9 mouse cellular contexts compared by ENCODE assay signal in genomic region chr5:34932458-34932806, GRCm38 (mm10). TPM values are rescaled to one million over a fixed set of nuclear protein-coding genes. Genes with fewer than 3 reads are reported as not detected.
DNase-seq lines count a peak whose midpoint lies in the region; ATAC-seq and TF ChIP-seq lines count a peak whose summit lies in the region.
"Had no signal": no experiment of that assay in that cellular context is flagged by ENCODE, and none has a peak within 500 bp of the region (broad histone marks: within the 10 kb centered on the region; RNA-seq: fewer than 3 reads in every experiment).

No protein-coding gene starts in this region.

- H3K4me2 ChIP-seq in midbrain, embryonic 13.5 days (replicated peaks), result no peak overlapping the region
- no peak overlapping the region for H3K4me2 ChIP-seq in midbrain, embryonic 16.5 days (ENCODE audit: low read length)
- no peak overlapping the region for H3K4me2 ChIP-seq in heart, embryonic 13.5 days
- H3K4me2 ChIP-seq in limb, embryonic 14.5 days (replicated peaks; ENCODE audit: low read depth, low read length, severe bottlenecking), result no peak overlapping the region
- no peak overlapping the region for H3K4me2 ChIP-seq in stomach, postnatal 0 days (replicated peaks; ENCODE audit: low read depth)

- no peaks in the 10 kb centered on the region for H3K27me3 ChIP-seq in midbrain, embryonic 13.5 days
- no peaks in the 10 kb centered on the region for H3K27me3 ChIP-seq in midbrain, embryonic 16.5 days (ENCODE audit: control insufficient read depth, insufficient read depth, low read depth, low read length)
- no peaks in the 10 kb centered on the region for H3K27me3 ChIP-seq in heart, embryonic 13.5 days (replicated peaks)
- H3K27me3 ChIP-seq in limb, embryonic 14.5 days (ENCODE audit: control insufficient read depth, insufficient read depth, low read length), result no peaks in the 10 kb centered on the region
- no peaks in the 10 kb centered on the region for H3K27me3 ChIP-seq in stomach, postnatal 0 days (ENCODE audit: control insufficient read depth, insufficient read depth, low read length)

- no peak for ATAC-seq in midbrain, embryonic 13.5 days
- ATAC-seq in midbrain, embryonic 16.5 days, result no peak
- no peak for ATAC-seq in heart, embryonic 13.5 days (ENCODE audit: extremely low read depth, insufficient number of reproducible peaks, low FRiP score, low TSS enrichment)
- ATAC-seq in limb, embryonic 14.5 days (ENCODE audit: low FRiP score, low read depth), result no peak
- ATAC-seq in stomach, postnatal 0 days (ENCODE audit: low FRiP score, low TSS enrichment), result peak; percentile 78

- no peaks in the 10 kb centered on the region for H3K9me3 ChIP-seq in midbrain, embryonic 13.5 days
- H3K9me3 ChIP-seq in midbrain, embryonic 16.5 days (replicated peaks; ENCODE audit: control insufficient read depth, low read length, poor library complexity, severe bottlenecking), result no peaks in the 10 kb centered on the region
- H3K9me3 ChIP-seq in heart, embryonic 13.5 days, result no peaks in the 10 kb centered on the region
- no peaks in the 10 kb centered on the region for H3K9me3 ChIP-seq in limb, embryonic 14.5 days (ENCODE audit: control insufficient read depth, low read length)
- no peaks in the 10 kb centered on the region for H3K9me3 ChIP-seq in stomach, postnatal 0 days (ENCODE audit: control insufficient read depth, low read length)

- TF ChIP-seq POLR2A in limb, embryonic 14.5 days (IDR thresholded peaks at IDR 0.05; ENCODE audit: borderline replicate concordance, extremely low read depth, insufficient read depth, insufficient read length), result no peak

- 24% methylated on average over 4 of the region's 4 CpGs for WGBS in midbrain, embryonic 13.5 days
- WGBS in midbrain, embryonic 16.5 days, result 27% methylated on average over 4 of the region's 4 CpGs
- 52% methylated on average over 4 of the region's 4 CpGs for WGBS in heart, embryonic 13.5 days
- 68% methylated on average over 4 of the region's 4 CpGs for WGBS in limb, embryonic 14.5 days
- 39% methylated on average over 4 of the region's 4 CpGs for WGBS in stomach, postnatal 0 days

- no peak for TF ChIP-seq CTCF in stomach, postnatal 0 days (IDR thresholded peaks at IDR 0.05; ENCODE audit: low read depth)

- DNase-seq in limb, embryonic 14.5 days (ENCODE audit: low spot score), result no peak
- DNase-seq in stomach, postnatal 0 days (ENCODE audit: low spot score), result no peak
- no peak for DNase-seq in left cerebral cortex, adult 9 months (ENCODE audit: low spot score in 2 of 2)
- DNase-seq in frontal cortex, postnatal 10 days (ENCODE audit: low spot score in 2 of 2), result no peak
- DNase-seq: left cerebral cortex, postnatal 4 days; retina, postnatal 1 day had no signal

- H3K27ac ChIP-seq in midbrain, embryonic 13.5 days, result peak overlapping the region; percentile 44
- no peak overlapping the region; the same call in 1 of the 2 replicates for H3K27ac ChIP-seq in midbrain, embryonic 16.5 days (ENCODE audit: low read length)
- H3K27ac ChIP-seq in heart, embryonic 13.5 days (replicated peaks), result peak overlapping the region; percentile 83
- H3K27ac ChIP-seq in limb, embryonic 14.5 days (replicated peaks; ENCODE audit: low read depth, low read length), result peak overlapping the region; percentile 53; the same call in 1 of the 2 replicates
- H3K27ac ChIP-seq in stomach, postnatal 0 days (replicated peaks), result no peak overlapping the region

- no peak for TF ChIP-seq EP300 in stomach, postnatal 0 days (optimal IDR thresholded peaks at IDR 0.05)

- no peak overlapping the region for H3K4me3 ChIP-seq in midbrain, embryonic 13.5 days (replicated peaks)
- no peak overlapping the region for H3K4me3 ChIP-seq in midbrain, embryonic 16.5 days (ENCODE audit: low read depth, low read length)
- H3K4me3 ChIP-seq in heart, embryonic 13.5 days, result no peak overlapping the region
- H3K4me3 ChIP-seq in limb, embryonic 14.5 days (replicated peaks; ENCODE audit: low read length), result no peak overlapping the region
- H3K4me3 ChIP-seq in stomach, postnatal 0 days (ENCODE audit: low read depth, low read length), result no peak overlapping the region

- no peaks in the 10 kb centered on the region for H3K36me3 ChIP-seq in midbrain, embryonic 13.5 days
- H3K36me3 ChIP-seq in midbrain, embryonic 16.5 days (ENCODE audit: control insufficient read depth, insufficient read depth, low read length), result no peaks in the 10 kb centered on the region
- no peaks in the 10 kb centered on the region for H3K36me3 ChIP-seq in heart, embryonic 13.5 days
- no peaks in the 10 kb centered on the region for H3K36me3 ChIP-seq in limb, embryonic 14.5 days (ENCODE audit: control insufficient read depth, insufficient read depth, low read length)
- H3K36me3 ChIP-seq in stomach, postnatal 0 days (ENCODE audit: control insufficient read depth, insufficient read depth, low read length), result no peaks in the 10 kb centered on the region

- no peak overlapping the region for H3K9ac ChIP-seq in midbrain, embryonic 13.5 days (replicated peaks)
- no peak overlapping the region for H3K9ac ChIP-seq in midbrain, embryonic 16.5 days (ENCODE audit: low read depth, low read length)
- no peak overlapping the region for H3K9ac ChIP-seq in heart, embryonic 13.5 days
- no peak overlapping the region for H3K9ac ChIP-seq in limb, embryonic 14.5 days (ENCODE audit: low read depth, low read length, severe bottlenecking)
- no peak overlapping the region for H3K9ac ChIP-seq in stomach, postnatal 0 days (ENCODE audit: low read length)

- peaks cover 18% of the 10 kb centered on the region for H3K4me1 ChIP-seq in midbrain, embryonic 13.5 days (replicated peaks)
- H3K4me1 ChIP-seq in midbrain, embryonic 16.5 days (ENCODE audit: control insufficient read depth, insufficient read depth, low read length), result peaks cover 6% of the 10 kb centered on the region; the same call in 1 of the 2 replicates
- H3K4me1 ChIP-seq in heart, embryonic 13.5 days, result peaks cover 22% of the 10 kb centered on the region
- H3K4me1 ChIP-seq in limb, embryonic 14.5 days (ENCODE audit: control insufficient read depth, insufficient read depth, low read length), result peaks cover 17% of the 10 kb centered on the region
- H3K4me1 ChIP-seq in stomach, postnatal 0 days (replicated peaks; ENCODE audit: control insufficient read depth, insufficient read depth), result no peaks in the 10 kb centered on the region

RNA-seq across cellular contexts. Expression of gene Rgs12, which starts 16.8 kb away (rescaled TPM):
- polyA plus RNA-seq in midbrain, embryonic 13.5 days (2015; fragmentation: Nextera tagmentation; extraction: Ambion mirVana), result 67.5 and 72.3 TPM in 2 replicates
- polyA plus RNA-seq in midbrain, embryonic 16.5 days (2015; fragmentation: Nextera tagmentation; extraction: Ambion mirVana), result 42.3 and 52.9 TPM in 2 replicates
- polyA plus RNA-seq in heart, embryonic 13.5 days (2015; fragmentation: Nextera tagmentation; extraction: Ambion mirVana), result 28.9 and 30.7 TPM in 2 replicates
- 40.4 and 48.1 TPM in 2 replicates for polyA plus RNA-seq in limb, embryonic 14.5 days (2012; rRNA removed)
- 32.6 and 39.0 TPM in 2 replicates for polyA plus RNA-seq in limb, embryonic 14.5 days (2014; fragmentation: Nextera tagmentation; extraction: Ambion mirVana)
- 12.7 and 14.2 TPM in 2 replicates for polyA plus RNA-seq in stomach, postnatal 0 days (2015; fragmentation: Nextera tagmentation; extraction: Ambion mirVana)

RNA-seq across cellular contexts. Expression of gene Msantd1, which starts 24.6 kb away (rescaled TPM):
- 2.3 TPM in 2 replicates for polyA plus RNA-seq in midbrain, embryonic 13.5 days (2015; fragmentation: Nextera tagmentation; extraction: Ambion mirVana)
- polyA plus RNA-seq in midbrain, embryonic 16.5 days (2015; fragmentation: Nextera tagmentation; extraction: Ambion mirVana), result 6.8 and 8.9 TPM in 2 replicates
- polyA plus RNA-seq in heart, embryonic 13.5 days (2015; fragmentation: Nextera tagmentation; extraction: Ambion mirVana), result 0.52 TPM in 1 of 2 replicates, not detected in the other
- polyA plus RNA-seq in limb, embryonic 14.5 days (2012; rRNA removed), result 4.5 and 5.8 TPM in 2 replicates
- 0.39 and 0.77 TPM in 2 replicates for polyA plus RNA-seq in limb, embryonic 14.5 days (2014; fragmentation: Nextera tagmentation; extraction: Ambion mirVana)
- 0.24 and 0.36 TPM in 2 replicates for polyA plus RNA-seq in stomach, postnatal 0 days (2015; fragmentation: Nextera tagmentation; extraction: Ambion mirVana)

Comparison
In these comparisons a context has a peak if more than half of its experiments do, and no peak if none do; other contexts are left out.
1. H3K27ac ChIP-seq: peak in midbrain, embryonic 13.5 days (single experiment), heart, embryonic 13.5 days (single experiment) and limb, embryonic 14.5 days (single experiment); none in midbrain, embryonic 16.5 days (single experiment) and stomach, postnatal 0 days (single experiment).